Mouse (Mus musculus) forebrain, embryonic 12.5 days (tissue): Measurements from ENCODE around the gene Qrfpr. TPM values are rescaled to one million over a fixed set of nuclear protein-coding genes. Genes with fewer than 3 reads are reported as not detected.

Experiments used
- ATAC-seq: fragments of 200-750 bp; cut with Nextera tagmentation; 2 replicates; pipeline ENCODE4 v1.8.0; 2017; ENCODE audit warnings: moderate TSS enrichment; ENCODE audit not compliant: low FRiP score
- H3K27ac ChIP-seq: fragments of 300-500 bp; sonication (generic); 2 replicates; pipeline ENCODE4 v1.5.1; 2016; ENCODE audit warnings: mild to moderate bottlenecking
- H3K27me3 ChIP-seq: fragments of 300-500 bp; sonication (generic); 2 replicates; pipeline ENCODE4 v1.6.1; 2016; ENCODE audit warnings: mild to moderate bottlenecking
- H3K36me3 ChIP-seq: fragments of 300-500 bp; sonication (generic); replicated peaks from 2 replicates; pipeline ENCODE4 v1.6.1; 2016; ENCODE audit warnings: mild to moderate bottlenecking
- H3K4me1 ChIP-seq: fragments of 300-500 bp; sonication (generic); 2 replicates; pipeline ENCODE4 v1.6.1; 2016
- H3K4me2 ChIP-seq: fragments of 300-500 bp; sonication (generic); 2 replicates; pipeline ENCODE4 v1.6.1; 2016; ENCODE audit warnings: mild to moderate bottlenecking, moderate library complexity
- H3K4me3 ChIP-seq: fragments of 300-500 bp; sonication (generic); replicated peaks from 2 replicates; pipeline ENCODE4 v1.5.1; 2016; ENCODE audit warnings: mild to moderate bottlenecking
- H3K9ac ChIP-seq: fragments of 300-500 bp; sonication (generic); 2 replicates; pipeline ENCODE4 v1.6.1; 2016; ENCODE audit warnings: mild to moderate bottlenecking
- H3K9me3 ChIP-seq: fragments of 300-500 bp; sonication (generic); 2 replicates; pipeline ENCODE4 v1.6.1; 2016
- WGBS: fragments of 180-500 bp; shearing (Covaris S2); methylation state at CpG from one replicate; pipeline ENCODE4 v1.1.7; 2016; 5-methylcytosine and 5-hydroxymethylcytosine counted together
- polyA plus RNA-seq: library from polyadenylated mRNA; unstranded; fragments of >200 nt; fragmentation: Nextera tagmentation; extraction: Ambion mirVana; gene quantifications from 2 replicates; pipeline ENCODE4 v1.2.1, GENCODE M21; 2016

Gene Qrfpr
- polyA plus RNA-seq, 1 experiment from 2014 or later: 2.0 TPM

DNA sequence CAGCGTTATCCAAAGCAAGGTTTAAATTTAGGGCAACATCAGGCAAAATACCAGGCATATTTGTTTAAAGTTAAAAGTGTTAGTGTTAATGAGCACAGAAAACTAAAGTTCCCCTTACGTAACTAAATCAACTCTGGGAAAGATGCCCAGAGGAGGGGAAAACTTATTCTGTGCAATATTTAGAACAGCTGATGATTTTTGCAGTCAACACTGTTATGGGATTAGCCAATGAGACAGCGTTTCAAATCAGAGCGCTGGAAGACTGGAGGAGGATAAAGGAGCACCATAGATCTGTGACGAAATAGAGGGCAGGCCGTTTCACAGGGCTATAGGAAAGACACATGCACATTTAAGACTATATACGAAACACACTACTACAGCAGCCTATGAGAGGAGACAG, 19.2 kb downstream of the Qrfpr start:
- 86% methylated on average over 7 of the region's 7 CpGs for WGBS
- ATAC-seq: no peak

DNA sequence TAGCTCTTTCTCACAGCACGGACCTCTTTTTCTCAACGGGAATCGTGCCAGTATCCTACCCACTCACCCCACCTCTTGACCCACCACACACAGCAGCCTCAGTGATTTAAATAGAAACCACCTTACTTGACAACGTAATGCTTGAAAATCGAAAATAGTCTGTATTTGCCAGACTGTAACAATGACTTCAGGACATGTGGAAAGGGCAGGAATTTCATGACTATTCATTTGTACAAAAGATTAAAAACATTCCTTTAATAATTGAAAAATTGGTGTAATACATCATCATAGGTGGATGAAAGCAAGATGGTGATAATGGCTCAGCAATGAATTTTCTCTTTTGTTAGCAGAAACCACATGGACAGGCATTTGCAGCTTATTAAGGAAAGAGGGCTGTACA, 21.0 kb downstream of the Qrfpr start:
- H3K27ac ChIP-seq: no peak overlapping the region

More for the DNA sequence above, 19.2 kb downstream of the Qrfpr start:
- H3K4me2 ChIP-seq: no peak overlapping the region
- H3K9ac ChIP-seq: no peak overlapping the region
- no peaks in the 10 kb centered on the region for H3K4me1 ChIP-seq
- no peak overlapping the region for H3K27ac ChIP-seq
- H3K9me3 ChIP-seq: no peaks in the 10 kb centered on the region
- no peaks in the 10 kb centered on the region for H3K36me3 ChIP-seq
- H3K27me3 ChIP-seq: no peaks in the 10 kb centered on the region
- H3K4me3 ChIP-seq: no peak overlapping the region

DNA sequence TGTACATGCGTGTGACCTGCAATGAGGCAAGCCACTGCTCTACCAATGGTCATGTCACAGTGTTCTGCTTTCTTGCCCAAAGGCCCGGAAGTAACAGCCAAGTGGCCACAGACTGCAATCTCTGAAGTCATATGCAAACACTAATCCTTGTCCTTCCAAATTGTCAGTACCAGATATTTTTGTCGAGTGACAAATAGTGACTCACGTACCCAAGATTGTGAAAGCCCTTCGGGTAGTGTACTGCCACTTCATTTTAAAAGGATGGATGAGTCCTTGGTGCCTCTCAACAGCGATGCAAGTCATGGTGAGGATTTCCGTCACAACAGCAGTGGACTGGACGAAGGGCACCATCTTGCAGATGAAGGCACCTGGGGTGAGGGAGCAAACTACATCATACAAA, 32.9 kb downstream of the Qrfpr start:
- 92% methylated on average over 8 of the region's 8 CpGs for WGBS
- no peak overlapping the region for H3K4me2 ChIP-seq
- no peak overlapping the region for H3K4me3 ChIP-seq
- no peaks in the 10 kb centered on the region for H3K36me3 ChIP-seq
- no peak for ATAC-seq
- H3K9me3 ChIP-seq: no peaks in the 10 kb centered on the region
- no peaks in the 10 kb centered on the region for H3K27me3 ChIP-seq
- no peak overlapping the region for H3K9ac ChIP-seq
- H3K27ac ChIP-seq: no peak overlapping the region
- H3K4me1 ChIP-seq: no peaks in the 10 kb centered on the region

More for the DNA sequence above, 21.0 kb downstream of the Qrfpr start:
- WGBS: 72% methylated on average over 5 of the region's 5 CpGs
- H3K9me3 ChIP-seq: no peaks in the 10 kb centered on the region
- H3K4me3 ChIP-seq: no peak overlapping the region
- H3K4me2 ChIP-seq: no peak overlapping the region
- H3K4me1 ChIP-seq: no peaks in the 10 kb centered on the region
- no peaks in the 10 kb centered on the region for H3K27me3 ChIP-seq
- H3K36me3 ChIP-seq: no peaks in the 10 kb centered on the region
- H3K9ac ChIP-seq: no peak overlapping the region
- no peak for ATAC-seq

DNA sequence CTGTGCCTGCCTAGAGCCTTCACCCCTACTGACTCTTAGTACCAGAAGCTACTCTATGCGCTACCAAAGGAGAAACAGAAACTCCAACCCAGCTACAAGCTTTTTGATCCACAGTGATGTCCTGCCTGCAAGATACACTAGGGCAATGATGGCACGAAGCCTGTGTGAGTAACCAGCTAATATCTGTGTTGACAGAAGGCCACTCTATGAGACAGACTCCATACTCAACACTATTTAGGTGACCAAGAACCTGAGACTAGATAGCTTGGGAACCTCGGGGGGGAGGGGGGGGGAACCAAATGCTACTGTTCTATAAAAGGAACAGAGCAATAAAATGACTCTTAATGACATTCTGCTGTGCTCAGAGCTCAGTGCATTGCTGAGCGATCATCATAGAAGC, 35.6 kb downstream of the Qrfpr start:
- H3K4me2 ChIP-seq: no peak overlapping the region
- H3K4me1 ChIP-seq: no peaks in the 10 kb centered on the region
- H3K27me3 ChIP-seq: no peaks in the 10 kb centered on the region
- no peak overlapping the region for H3K27ac ChIP-seq
- H3K36me3 ChIP-seq: no peaks in the 10 kb centered on the region
- WGBS: 82% methylated on average over 4 of the region's 4 CpGs
- H3K4me3 ChIP-seq: no peak overlapping the region
- H3K9ac ChIP-seq: no peak overlapping the region
- ATAC-seq: no peak
- H3K9me3 ChIP-seq: no peaks in the 10 kb centered on the region

DNA sequence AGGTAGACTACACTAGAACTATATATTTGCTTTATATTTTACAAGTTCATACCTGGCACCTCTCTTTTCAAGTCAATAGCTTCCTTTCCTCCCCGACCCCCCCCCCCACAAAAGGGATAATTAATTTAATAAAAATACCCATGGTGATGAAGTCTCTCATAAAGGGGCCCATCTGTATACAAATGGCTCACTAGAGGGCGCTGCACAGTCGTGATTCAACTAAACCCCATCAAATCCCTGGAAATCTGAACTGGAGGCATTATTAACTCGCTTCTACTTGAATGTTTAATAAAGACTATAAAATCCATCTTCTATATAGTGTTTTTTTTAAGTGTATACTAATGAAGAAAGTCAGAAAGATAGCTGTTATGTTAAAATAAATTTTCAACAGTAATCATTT, 40.6 kb downstream of the Qrfpr start:
- H3K27ac ChIP-seq: no peak overlapping the region
- H3K4me1 ChIP-seq: no peaks in the 10 kb centered on the region
- no peaks in the 10 kb centered on the region for H3K9me3 ChIP-seq
- no peak for ATAC-seq
- H3K4me2 ChIP-seq: no peak overlapping the region
- no peak overlapping the region for H3K4me3 ChIP-seq
- 15% methylated on average over 4 of the region's 4 CpGs for WGBS
- H3K36me3 ChIP-seq: no peaks in the 10 kb centered on the region
- H3K9ac ChIP-seq: no peak overlapping the region
- H3K27me3 ChIP-seq: no peaks in the 10 kb centered on the region

DNA sequence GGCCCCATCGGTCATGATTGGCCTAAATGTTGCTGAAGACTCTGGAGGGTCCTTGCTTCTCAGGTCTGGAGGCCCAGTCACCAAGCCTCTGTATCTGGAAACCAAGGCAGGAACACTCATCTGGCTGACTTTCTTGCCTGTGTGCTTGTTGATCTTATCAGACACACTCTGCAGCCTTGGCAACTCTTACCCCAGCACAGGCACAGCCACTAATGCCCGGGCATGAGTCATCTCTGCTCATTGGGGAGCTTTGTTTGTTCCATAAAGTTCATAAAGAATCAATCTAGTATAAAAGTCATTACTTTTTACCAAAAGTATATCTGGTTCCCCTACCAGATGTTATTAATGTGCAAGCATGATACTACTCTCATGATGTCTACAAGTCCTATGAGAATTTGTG, 48.4 kb downstream of the Qrfpr start:
- no peak for ATAC-seq
- Histone ChIP-seq H3K27me3 (no peaks in the 10 kb centered on the region), H3K9me3 (no peaks in the 10 kb centered on the region), H3K27ac (no peak overlapping the region), H3K4me1 (no peaks in the 10 kb centered on the region), H3K9ac (no peak overlapping the region), H3K36me3 (no peaks in the 10 kb centered on the region), H3K4me2 (no peak overlapping the region), H3K4me3 (no peak overlapping the region)
- 90% methylated on average over 2 of the region's 2 CpGs for WGBS

DNA sequence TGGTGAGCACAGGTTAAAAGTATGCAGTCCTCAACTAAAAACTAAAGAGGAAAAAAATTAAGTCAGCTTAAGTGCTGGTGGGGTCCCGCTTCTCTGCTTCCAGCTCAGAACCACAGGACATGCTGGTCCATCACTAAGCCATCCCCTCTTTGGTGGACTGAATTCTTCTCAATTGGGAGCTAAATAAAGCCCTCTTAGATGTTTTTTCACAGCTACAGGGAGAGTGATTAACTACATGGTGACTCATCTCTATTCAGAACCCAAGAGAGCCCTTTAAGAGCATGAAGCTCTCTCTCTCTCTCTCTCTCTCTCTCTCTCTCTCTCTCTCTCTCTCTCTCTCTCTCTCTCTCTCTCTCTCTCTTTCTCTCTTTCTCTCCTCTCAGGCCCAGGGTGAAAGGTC, 50.8 kb downstream of the Qrfpr start:
- Histone ChIP-seq H3K4me3 (no peak overlapping the region), H3K9ac (no peak overlapping the region), H3K27ac (no peak overlapping the region), H3K27me3 (no peaks in the 10 kb centered on the region), H3K36me3 (peaks cover 16% of the 10 kb centered on the region), H3K4me1 (no peaks in the 10 kb centered on the region), H3K9me3 (no peaks in the 10 kb centered on the region), H3K4me2 (no peak overlapping the region)
- 87% methylated on average over 1 of the region's 1 CpGs for WGBS
- no peak for ATAC-seq

DNA sequence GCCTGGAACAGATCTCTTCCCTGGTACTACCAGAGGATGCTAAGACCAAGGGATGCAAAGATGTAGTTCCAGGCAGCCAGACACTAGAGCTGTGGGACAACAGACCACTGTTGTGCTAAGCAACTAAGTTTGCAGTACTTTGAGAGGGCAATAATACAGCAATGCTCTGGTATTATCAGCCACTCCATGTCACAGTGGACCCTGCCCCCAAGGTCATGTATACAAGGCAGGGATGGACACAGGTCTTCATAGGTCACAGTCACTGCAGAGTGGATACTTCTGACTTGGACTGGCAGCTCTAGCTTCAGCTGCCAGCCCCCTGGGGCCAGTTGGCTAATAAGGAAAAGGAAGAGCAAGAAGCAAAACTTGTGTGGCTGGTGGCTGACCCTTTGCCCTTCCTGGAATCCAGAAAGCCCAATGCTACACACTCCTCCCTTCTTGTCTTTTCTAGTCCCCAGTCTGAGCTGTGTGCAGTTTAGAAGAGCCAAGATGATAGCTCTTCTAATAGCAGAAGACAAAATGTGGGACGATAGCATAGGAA, 51.4 kb downstream of the Qrfpr start:
- Histone ChIP-seq H3K9me3 (no peaks in the 10 kb centered on the region), H3K4me3 (no peak overlapping the region), H3K4me2 (no peak overlapping the region), H3K9ac (no peak overlapping the region), H3K4me1 (no peaks in the 10 kb centered on the region), H3K27me3 (no peaks in the 10 kb centered on the region), H3K27ac (no peak overlapping the region), H3K36me3 (peaks cover 22% of the 10 kb centered on the region)
- ATAC-seq: no peak
- 88% methylated on average over 1 of the region's 1 CpGs for WGBS

DNA sequence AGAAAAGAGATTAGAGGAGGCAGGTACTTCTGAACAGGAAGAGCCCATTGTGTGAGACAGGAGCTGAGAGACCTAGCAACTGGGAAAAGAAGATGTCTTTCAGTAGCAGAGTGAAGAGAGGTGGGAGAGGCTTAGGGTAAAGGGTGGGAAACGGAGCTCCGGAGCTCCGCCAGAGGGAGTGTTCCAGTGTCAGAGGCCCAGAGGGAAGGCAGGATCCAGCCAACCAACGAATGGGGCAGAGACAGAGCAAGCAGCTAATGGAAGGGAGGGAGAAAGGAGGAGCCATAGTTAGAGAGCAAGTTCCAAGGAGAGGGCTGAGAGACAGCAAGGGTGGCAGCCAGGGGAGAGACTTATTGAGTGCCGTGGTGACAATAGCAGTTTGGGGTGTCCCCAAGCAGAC, 66.8 kb downstream of the Qrfpr start:
- Histone ChIP-seq H3K4me3 (no peak overlapping the region), H3K4me1 (peaks cover 32% of the 10 kb centered on the region), H3K36me3 (peaks cover 11% of the 10 kb centered on the region), H3K27me3 (no peaks in the 10 kb centered on the region), H3K9me3 (peaks cover 5% of the 10 kb centered on the region; the same call in 1 of the 2 replicates), H3K4me2 (no peak overlapping the region), H3K9ac (no peak overlapping the region), H3K27ac (no peak overlapping the region)
- 16% methylated on average over 5 of the region's 5 CpGs for WGBS
- ATAC-seq: no peak

DNA sequence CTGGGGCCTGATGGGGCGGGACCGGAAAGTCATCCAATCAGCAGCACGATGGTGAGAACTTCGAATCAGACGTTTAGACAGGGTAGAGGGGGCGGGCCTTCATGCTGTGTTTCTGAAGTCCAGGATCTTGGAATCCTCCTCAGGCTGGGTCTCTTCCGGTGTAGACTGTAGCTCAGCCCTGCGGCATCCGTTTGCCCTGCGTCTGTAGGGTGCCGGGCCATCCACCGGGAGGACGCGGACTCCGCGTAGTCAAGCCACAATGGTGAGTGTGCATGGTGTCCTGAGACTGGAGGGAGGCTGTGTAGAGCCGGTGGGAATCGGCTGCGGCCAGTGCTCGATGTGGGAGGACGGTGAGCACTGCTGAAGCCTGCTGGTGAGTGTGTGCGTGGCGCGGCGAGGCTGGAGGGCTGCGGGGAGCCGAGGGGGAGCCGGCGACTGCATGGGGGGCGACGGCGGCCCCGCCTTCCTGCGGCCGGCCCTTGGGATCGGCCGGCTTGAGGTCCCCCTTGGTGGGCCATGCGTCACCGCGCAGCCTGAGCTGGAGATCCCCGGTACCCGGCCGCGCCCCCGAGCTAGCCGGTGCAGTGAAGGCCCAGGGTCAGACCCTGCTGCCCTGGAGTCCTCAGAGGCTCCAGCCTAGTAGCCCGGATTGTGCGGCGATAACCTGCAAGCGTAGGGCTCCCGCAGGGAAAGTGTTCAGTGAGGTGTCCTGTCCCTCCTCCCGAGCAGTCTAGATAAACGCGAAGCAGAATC, 71.0 kb downstream of the Qrfpr start, which contains the start of gene D3Ertd254e:
D3Ertd254e (plus strand) TSS at position 84 of the 753 bp plus-strand sequence.
- H3K9ac ChIP-seq: peak within 1 kb of the TSS; percentile 94
- H3K4me3 ChIP-seq: peak within 1 kb of the TSS; percentile 91
- peak within 1 kb of the TSS; percentile 93 for H3K27ac ChIP-seq
- no peaks in the 10 kb centered on the region for H3K27me3 ChIP-seq
- H3K4me1 ChIP-seq: peaks cover 32% of the 10 kb centered on the region
- under 1% methylated on average over 46 of the region's 54 CpGs for WGBS
- ATAC-seq: peak; percentile 99
- H3K36me3 ChIP-seq: no peaks in the 10 kb centered on the region
- H3K4me2 ChIP-seq: peak within 1 kb of the TSS; percentile 60
- H3K9me3 ChIP-seq: no peaks in the 10 kb centered on the region

DNA sequence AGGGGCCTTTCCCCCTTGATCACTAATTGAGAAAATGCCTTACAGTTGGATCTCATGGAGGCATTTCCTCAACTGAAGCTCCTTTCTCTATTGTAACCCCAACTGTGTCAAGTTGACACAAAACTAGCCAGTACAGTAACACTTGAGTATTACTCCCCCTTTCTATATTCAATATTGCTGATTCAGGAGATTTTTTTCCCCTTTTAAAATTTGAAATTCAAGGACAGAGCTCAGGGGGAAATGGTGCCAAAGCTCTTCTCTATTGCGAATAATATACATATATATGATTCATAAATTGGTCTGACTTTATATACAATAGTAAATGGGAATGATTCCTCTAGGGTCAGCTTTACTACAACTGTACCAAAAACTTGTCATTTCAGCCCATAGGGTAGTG, 71.6 kb downstream of the Qrfpr start:
- Histone ChIP-seq H3K27me3 (no peaks in the 10 kb centered on the region), H3K27ac (no peak overlapping the region; the same call in 1 of the 2 replicates), H3K4me2 (peak overlapping the region; percentile 60; the same call in 1 of the 2 replicates), H3K9me3 (no peaks in the 10 kb centered on the region), H3K36me3 (no peaks in the 10 kb centered on the region), H3K4me3 (peak overlapping the region; percentile 91), H3K9ac (no peak overlapping the region), H3K4me1 (peaks cover 32% of the 10 kb centered on the region)
- 0 out of 2 replicates have a peak, but pooled peaks have one; percentile 0 for ATAC-seq
- WGBS: 8% methylated on average over 1 of the region's 1 CpGs

DNA sequence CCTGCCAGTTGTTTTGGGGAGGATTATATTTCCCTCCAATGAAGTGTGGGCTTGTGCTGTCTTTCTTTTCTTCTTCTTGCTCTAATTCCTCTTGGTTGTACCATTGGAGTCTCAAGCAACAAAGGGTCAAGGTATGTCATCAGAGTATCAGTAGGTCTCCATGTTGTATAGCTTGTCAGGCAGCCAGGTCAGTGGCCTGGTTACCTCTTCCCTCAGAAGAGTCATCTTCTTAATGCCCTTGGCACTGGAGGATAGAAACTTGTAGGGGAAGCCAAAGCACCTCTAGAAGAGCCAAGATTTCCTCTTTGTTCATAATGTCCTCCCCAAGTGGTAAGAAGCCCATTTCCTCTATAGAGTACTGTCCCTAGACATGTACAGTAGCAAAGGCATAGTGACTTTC, 83.1 kb downstream of the Qrfpr start:
- no peak for ATAC-seq
- H3K27ac ChIP-seq: no peak overlapping the region
- no peaks in the 10 kb centered on the region for H3K27me3 ChIP-seq
- H3K9ac ChIP-seq: no peak overlapping the region
- no peaks in the 10 kb centered on the region for H3K9me3 ChIP-seq
- no peaks in the 10 kb centered on the region for H3K36me3 ChIP-seq
- no peak overlapping the region for H3K4me2 ChIP-seq
- H3K4me1 ChIP-seq: no peaks in the 10 kb centered on the region
- H3K4me3 ChIP-seq: no peak overlapping the region

DNA sequence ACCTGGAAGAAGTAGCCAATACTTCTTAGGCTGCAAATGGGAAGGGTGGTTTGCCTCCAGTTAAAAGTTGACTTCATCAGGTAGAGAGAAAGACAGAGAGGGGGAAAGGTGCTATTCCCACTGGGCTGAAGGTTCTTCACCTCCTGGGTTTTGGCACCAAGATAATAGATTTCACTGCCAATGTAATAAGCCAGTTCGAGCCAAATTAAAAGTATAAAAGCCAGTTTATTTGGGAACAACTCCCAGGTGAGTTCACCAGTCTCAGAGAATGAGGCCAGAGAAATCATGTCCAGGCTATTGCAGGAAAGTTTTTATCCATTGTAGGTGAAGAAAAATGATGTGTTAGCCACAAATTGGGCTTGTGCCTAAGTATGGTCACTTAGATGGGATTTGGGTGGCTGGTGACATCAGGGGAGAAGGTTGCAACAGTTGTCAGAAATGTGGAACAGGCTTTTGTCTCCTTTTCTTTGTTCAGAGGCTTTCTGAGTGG, 83.9 kb downstream of the Qrfpr start:
- H3K27ac ChIP-seq: no peak overlapping the region
- H3K9me3 ChIP-seq: no peaks in the 10 kb centered on the region
- no peak for ATAC-seq
- no peaks in the 10 kb centered on the region for H3K36me3 ChIP-seq
- H3K4me3 ChIP-seq: no peak overlapping the region
- H3K4me2 ChIP-seq: no peak overlapping the region
- H3K4me1 ChIP-seq: no peaks in the 10 kb centered on the region
- H3K9ac ChIP-seq: no peak overlapping the region
- H3K27me3 ChIP-seq: no peaks in the 10 kb centered on the region
- 78% methylated on average over 1 of the region's 1 CpGs for WGBS
